Mouse (Mus musculus) lung, adult 2 months (tissue): Measurements from ENCODE around the gene Abcb10.

ENCODE experiments used
- CTCF ChIP-seq: fragments of 200-500 bp; IDR thresholded peaks from 2 replicates; pipeline ENCODE4 v1.5.1; 2011; ENCODE audit warnings: mild to moderate bottlenecking, low read length, control low read depth; ENCODE audit not compliant: insufficient read depth
- POLR2A ChIP-seq: fragments of 200-500 bp; IDR thresholded peaks from 2 replicates; pipeline ENCODE4 v1.6.1; 2011; ENCODE audit warnings: low read depth, mild to moderate bottlenecking, control low read depth, low read length, borderline replicate concordance; ENCODE audit errors: extremely low read depth

GRCm38 (mm10) chr8:123977499-123977898 lies 5.4 kb downstream of the Abcb10 start:
- TF ChIP-seq CTCF (no peak), POLR2A (no peak)
